Mouse (Mus musculus): ENCODE results near the gene Gng7. TPM values are rescaled to one million over a fixed set of nuclear protein-coding genes. Genes with fewer than 3 reads are reported as not detected.
"Not testable (repeated sequence)": the region's sequence is repeated elsewhere in the genome, so short reads cannot be mapped to it uniquely, and the experiment has no call there.

Gene Gng7
- polyA plus RNA-seq, 1 experiment, result 152 TPM

DNA sequence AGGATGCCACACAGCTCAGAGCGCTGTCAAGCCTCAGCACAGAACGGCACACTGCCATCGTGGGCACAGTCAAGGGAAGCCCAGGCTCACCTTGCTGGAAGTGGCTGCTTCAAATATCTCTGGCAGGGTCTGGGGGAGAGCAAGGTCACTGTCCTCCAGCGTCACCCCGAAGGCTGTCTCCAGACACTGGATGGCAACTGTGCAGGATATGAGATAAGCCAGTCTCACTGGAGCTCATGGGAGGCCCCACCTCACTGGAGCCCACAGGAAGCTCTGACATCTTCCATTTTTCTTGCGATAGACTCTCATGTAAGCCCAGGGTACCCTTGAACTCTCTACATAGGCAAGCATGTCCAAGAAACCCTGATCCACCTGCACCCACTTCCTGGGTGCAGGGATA lies 36.4 kb upstream of the Gng7 start:
- H3K4me3 ChIP-seq (ENCODE audit: insufficient read depth, low read length), result no peak overlapping the region
- no peak overlapping the region for H3K27ac ChIP-seq (ENCODE audit: insufficient read depth, low read length)
- no peaks in the 10 kb centered on the region for H3K4me1 ChIP-seq (ENCODE audit: control insufficient read depth, insufficient read depth, low read length)
- TF ChIP-seq POLR2A (IDR thresholded peaks at IDR 0.05; ENCODE audit: extremely low read depth, insufficient read depth, low read length) (no peak), CTCF (IDR thresholded peaks at IDR 0.05; ENCODE audit: extremely low read depth, insufficient read depth, low read length) (no peak)

DNA sequence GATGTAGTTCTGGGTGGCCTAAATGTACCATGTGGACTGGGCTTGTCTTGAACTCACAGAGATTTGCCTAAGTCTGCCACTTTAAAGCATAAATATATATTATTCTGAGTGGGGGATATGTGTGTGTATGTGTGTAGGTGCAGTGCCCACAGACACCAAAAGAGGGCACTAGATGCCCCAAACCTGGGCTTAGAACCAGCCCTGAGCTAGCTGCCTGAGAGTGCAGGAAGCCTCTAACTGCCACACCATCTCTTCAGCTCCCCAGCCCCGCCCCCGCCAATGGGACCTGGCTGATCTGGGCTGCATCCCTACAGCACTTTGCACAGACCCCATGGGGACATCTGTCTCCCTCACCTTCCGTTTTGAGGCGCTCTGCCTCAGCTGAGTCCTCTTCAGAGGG lies 35.9 kb upstream of the Gng7 start:
- 0 out of 2 replicates have a peak, but pooled peaks have one; percentile 11 for TF ChIP-seq CTCF (IDR thresholded peaks at IDR 0.05; ENCODE audit: extremely low read depth, insufficient read depth, low read length)
- TF ChIP-seq POLR2A (IDR thresholded peaks at IDR 0.05; ENCODE audit: extremely low read depth, insufficient read depth, low read length), result no peak
- no peaks in the 10 kb centered on the region for H3K4me1 ChIP-seq (ENCODE audit: control insufficient read depth, insufficient read depth, low read length)
- no peak overlapping the region for H3K4me3 ChIP-seq (ENCODE audit: insufficient read depth, low read length)
- no peak overlapping the region for H3K27ac ChIP-seq (ENCODE audit: insufficient read depth, low read length)

DNA sequence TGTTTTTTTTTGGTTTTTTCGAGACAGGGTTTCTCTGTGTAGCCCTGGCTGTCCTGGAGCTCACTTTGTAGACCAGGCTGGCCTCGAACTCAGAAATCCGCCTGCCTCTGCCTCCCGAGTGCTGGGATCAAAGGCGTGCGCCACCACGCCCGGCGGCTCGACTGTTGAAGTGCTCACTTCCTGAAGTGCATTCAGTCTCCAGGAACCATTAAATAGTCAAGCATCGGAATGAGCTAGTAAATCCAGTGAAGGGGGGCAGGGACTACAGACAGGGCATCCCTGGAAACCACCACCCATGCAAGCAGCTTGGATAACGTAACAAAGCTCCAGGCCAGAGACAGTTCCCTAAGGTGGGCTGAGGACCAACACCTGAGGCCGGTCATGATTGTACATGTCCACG lies 30.5 kb upstream of the Gng7 start:
- not testable (repeated sequence) for H3K4me1 ChIP-seq (ENCODE audit: control insufficient read depth, insufficient read depth, low read length); H3K4me3 ChIP-seq (ENCODE audit: insufficient read depth, low read length); H3K27ac ChIP-seq (ENCODE audit: insufficient read depth, low read length)

DNA sequence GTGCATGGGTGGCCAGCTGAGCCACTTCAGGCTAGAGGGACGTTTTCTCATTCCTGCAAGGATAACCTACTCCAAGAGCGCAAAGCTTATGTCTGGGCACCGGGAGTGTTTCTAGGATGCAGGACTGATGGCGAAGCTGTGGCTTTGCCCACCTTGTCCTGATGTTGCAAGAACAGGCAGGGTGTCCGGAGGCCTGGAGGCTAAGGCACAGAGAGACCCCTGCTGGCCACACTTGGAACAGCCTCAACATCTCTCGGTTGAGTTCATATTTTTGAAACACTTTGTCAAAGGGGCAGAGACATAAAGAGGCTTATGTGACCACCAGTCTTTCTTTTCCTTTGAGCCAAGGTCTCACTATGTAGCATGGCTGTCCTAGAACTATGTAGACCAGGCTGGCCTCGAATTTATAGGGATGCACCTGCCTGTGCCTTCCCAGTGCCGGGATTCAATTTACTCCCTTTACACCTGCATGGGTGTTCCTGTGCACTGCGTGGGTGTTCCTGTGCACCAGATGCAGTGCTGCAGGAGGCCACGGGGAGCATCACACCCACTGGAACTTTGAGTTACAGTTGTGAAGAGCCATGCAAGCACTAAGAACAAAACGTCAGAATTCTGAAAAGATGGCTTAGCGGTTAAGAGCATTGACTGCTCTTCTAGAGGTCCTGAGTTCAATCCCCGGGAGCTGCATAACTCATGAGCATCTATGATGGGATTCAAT lies 26.9 kb upstream of the Gng7 start:
- Histone ChIP-seq H3K4me3 (ENCODE audit: insufficient read depth, low read length) (no peak overlapping the region), H3K27ac (ENCODE audit: insufficient read depth, low read length) (no peak overlapping the region), H3K4me1 (ENCODE audit: control insufficient read depth, insufficient read depth, low read length) (no peaks in the 10 kb centered on the region)
- TF ChIP-seq CTCF (IDR thresholded peaks at IDR 0.05; ENCODE audit: extremely low read depth, insufficient read depth, low read length) (peak; percentile 75), POLR2A (IDR thresholded peaks at IDR 0.05; ENCODE audit: extremely low read depth, insufficient read depth, low read length) (no peak)

DNA sequence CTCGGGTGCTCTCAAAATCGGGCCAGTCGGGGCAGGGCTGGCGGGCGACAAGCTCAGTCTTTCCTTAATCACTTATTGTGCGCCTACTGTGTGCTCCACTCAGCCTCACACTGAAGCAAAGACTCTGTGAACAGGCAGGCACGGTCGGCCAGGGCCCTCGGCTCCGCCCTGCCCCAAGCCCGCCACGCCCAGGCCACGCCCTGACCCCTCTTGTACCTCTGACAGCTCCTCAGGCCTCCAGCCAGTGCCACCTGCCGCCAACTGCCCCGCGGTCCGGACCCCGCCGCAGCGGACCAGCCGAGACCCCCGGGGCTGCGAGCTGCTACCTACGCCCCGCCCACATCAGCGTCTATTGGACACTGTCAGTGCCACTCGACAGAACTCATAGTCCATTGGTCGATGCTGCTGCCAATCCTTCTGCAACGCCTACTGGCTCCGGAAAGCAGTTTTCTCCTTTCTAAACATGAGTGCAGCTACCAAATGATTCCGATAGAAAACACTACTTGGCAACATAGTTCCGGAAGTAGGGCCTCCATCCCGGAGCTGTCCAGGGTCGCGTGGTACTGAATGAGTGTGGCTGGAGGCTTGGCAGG lies 22.3 kb upstream of the Gng7 start, which contains the start of gene Slc39a3:
Gene Slc39a3, minus strand, starts transcription at position 439 of the 593 bp plus-strand sequence.
- no peak within 1 kb of the TSS for H3K27ac ChIP-seq (ENCODE audit: insufficient read depth, low read length)
- no peak; the same call in 1 of the 2 replicates for TF ChIP-seq POLR2A (IDR thresholded peaks at IDR 0.05; ENCODE audit: extremely low read depth, insufficient read depth, low read length)
- no peak for TF ChIP-seq CTCF (IDR thresholded peaks at IDR 0.05; ENCODE audit: extremely low read depth, insufficient read depth, low read length)
- H3K4me1 ChIP-seq (ENCODE audit: control insufficient read depth, insufficient read depth, low read length), result peaks cover 4% of the 10 kb centered on the region; the same call in 1 of the 2 replicates
- H3K4me3 ChIP-seq (ENCODE audit: insufficient read depth, low read length), result peak within 1 kb of the TSS; percentile 66

DNA sequence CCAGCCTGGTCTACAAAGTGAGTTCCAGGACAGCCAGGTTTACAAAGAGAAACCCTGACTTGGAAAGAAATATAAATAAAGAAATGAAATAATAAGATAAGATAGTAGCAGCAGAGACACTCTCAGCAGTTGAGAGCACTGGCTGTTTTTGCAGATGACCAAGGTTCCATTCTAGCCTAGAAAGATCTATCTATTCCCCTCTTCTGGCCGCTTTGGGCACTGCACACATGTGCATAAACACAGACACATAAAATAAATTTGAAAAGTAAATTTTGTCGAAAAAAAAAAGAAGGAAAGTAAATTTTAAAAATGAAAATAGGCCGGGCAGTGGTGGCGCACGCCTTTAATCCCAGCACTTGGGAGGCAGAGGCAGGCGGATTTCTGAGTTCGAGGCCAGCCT lies 21.5 kb upstream of the Gng7 start:
- no peak for TF ChIP-seq POLR2A (IDR thresholded peaks at IDR 0.05; ENCODE audit: extremely low read depth, insufficient read depth, low read length)
- 0 out of 2 replicates have a peak, but pooled peaks have one; percentile 8 for TF ChIP-seq CTCF (IDR thresholded peaks at IDR 0.05; ENCODE audit: extremely low read depth, insufficient read depth, low read length)
- H3K4me3 ChIP-seq (ENCODE audit: insufficient read depth, low read length), result no peak overlapping the region; the same call in 1 of the 2 replicates
- peaks cover 4% of the 10 kb centered on the region; the same call in 1 of the 2 replicates for H3K4me1 ChIP-seq (ENCODE audit: control insufficient read depth, insufficient read depth, low read length)
- H3K27ac ChIP-seq (ENCODE audit: insufficient read depth, low read length), result no peak overlapping the region

DNA sequence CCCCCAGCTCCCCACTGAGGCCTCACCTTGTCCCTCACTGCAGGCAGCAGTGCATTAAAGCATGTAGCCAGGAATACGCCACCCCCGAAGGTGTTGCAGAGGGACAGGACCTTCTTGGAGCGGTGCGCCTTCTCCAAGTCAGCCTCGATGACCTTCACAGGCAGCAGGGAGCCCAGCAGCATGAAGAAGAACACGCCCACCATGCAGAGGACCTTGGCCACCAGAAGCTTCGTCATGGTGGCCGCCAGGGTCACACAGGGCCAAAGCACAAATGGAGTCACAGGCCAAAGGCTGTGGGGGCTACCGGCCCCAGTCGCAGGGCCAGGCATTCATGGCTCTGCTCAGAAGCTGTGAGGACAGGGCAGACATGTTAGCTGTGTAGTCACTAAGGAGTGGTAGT lies 18.8 kb upstream of the Gng7 start:
- TF ChIP-seq POLR2A (IDR thresholded peaks at IDR 0.05; ENCODE audit: extremely low read depth, insufficient read depth, low read length), result no peak
- Histone ChIP-seq H3K27ac (ENCODE audit: insufficient read depth, low read length) (no peak overlapping the region), H3K4me1 (ENCODE audit: control insufficient read depth, insufficient read depth, low read length) (peaks cover 4% of the 10 kb centered on the region; the same call in 1 of the 2 replicates), H3K4me3 (ENCODE audit: insufficient read depth, low read length) (no peak overlapping the region)

DNA sequence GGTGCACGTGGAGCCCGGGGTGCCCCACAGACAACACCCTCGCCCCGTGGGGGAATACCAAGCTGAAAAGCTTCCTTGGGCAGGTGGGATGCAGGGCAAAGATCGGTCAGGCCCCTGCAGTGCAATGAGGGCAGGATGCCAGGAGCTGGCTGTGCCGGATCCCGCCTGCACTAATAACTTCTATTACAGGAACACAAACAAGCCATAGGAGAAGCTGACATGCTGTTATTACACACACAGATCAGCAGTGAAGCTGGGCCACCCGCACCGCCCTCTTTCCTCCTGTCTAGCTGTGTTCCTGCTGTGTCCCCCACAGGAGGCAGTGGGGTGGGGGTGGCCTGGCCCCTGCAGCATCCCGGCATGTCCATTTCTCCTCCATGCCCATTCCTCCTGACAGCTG lies 14.3 kb upstream of the Gng7 start:
- H3K4me3 ChIP-seq (ENCODE audit: insufficient read depth, low read length), result no peak overlapping the region
- H3K4me1 ChIP-seq (ENCODE audit: control insufficient read depth, insufficient read depth, low read length), result peaks cover 3% of the 10 kb centered on the region
- no peak overlapping the region for H3K27ac ChIP-seq (ENCODE audit: insufficient read depth, low read length)
- no peak for TF ChIP-seq CTCF (IDR thresholded peaks at IDR 0.05; ENCODE audit: extremely low read depth, insufficient read depth, low read length)

DNA sequence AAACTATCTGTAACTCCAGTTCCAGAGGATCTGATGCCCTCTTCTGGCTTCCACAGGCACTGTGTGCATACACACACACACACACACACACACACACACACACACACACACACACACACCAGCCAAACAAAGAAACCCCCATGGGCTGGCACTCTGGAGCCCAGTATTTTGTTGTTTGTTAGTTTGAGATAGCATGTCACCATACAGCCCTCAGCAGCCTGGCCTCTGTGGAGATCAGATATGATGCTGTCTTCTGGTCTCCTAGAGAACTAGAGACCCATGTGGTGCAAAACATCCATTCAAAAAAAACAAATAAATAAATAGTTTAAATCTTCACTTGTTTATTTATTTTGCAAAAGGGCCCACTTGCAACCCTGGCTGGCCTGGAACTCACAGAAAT lies 13.5 kb upstream of the Gng7 start:
- TF ChIP-seq POLR2A (IDR thresholded peaks at IDR 0.05; ENCODE audit: extremely low read depth, insufficient read depth, low read length) (no peak), CTCF (IDR thresholded peaks at IDR 0.05; ENCODE audit: extremely low read depth, insufficient read depth, low read length) (no peak)
- Histone ChIP-seq H3K27ac (ENCODE audit: insufficient read depth, low read length) (no peak overlapping the region), H3K4me1 (ENCODE audit: control insufficient read depth, insufficient read depth, low read length) (peaks cover 3% of the 10 kb centered on the region), H3K4me3 (ENCODE audit: insufficient read depth, low read length) (no peak overlapping the region)

DNA sequence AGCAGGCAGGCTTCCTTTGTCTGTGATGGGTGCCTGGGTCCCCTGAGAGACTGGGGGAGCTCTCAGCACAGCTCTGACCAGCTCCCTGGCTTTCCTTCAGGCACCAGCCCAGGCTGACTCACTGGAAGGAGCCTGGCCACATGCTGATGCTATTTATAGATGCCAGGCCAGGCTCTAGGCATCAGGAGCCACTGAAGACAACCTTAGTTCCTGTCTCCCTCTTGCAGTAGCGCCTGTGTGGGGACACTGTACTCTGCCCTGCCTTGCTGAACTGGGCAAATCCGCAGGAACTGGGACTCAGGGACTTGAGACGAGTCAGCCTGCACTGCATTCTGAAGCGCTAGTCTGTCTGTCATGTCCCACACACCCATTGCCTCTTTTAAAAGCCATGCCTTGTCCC lies 12.6 kb upstream of the Gng7 start:
- peak overlapping the region; percentile 38; the same call in 1 of the 2 replicates for H3K27ac ChIP-seq (ENCODE audit: insufficient read depth, low read length)
- no peak for TF ChIP-seq POLR2A (IDR thresholded peaks at IDR 0.05; ENCODE audit: extremely low read depth, insufficient read depth, low read length)
- H3K4me1 ChIP-seq (ENCODE audit: control insufficient read depth, insufficient read depth, low read length), result peaks cover 3% of the 10 kb centered on the region
- H3K4me3 ChIP-seq (ENCODE audit: insufficient read depth, low read length), result no peak overlapping the region

All from cortical plate, adult 2 months (tissue).